Mouse (Mus musculus): ENCODE data around the gene C1ql4. TPM values are rescaled to one million over a fixed set of nuclear protein-coding genes. Genes with fewer than 3 reads are reported as not detected.
A peak's percentile ranks its signal among the peaks of the same experiment; 100 is the strongest.

Gene C1ql4
- polyA plus RNA-seq (2012; rRNA removed), result 0.08 and 0.27 TPM in 2 replicates

GRCm38 (mm10) chr15:99087253-99088075 is at the start of gene C1ql4:
Gene C1ql4, minus strand, starts transcription at chr15:99087817.
- Histone ChIP-seq H3K36me3 (ENCODE audit: control insufficient read depth, insufficient read depth, low read length) (no peaks in the 10 kb centered on the region), H3K4me1 (replicated peaks; ENCODE audit: control insufficient read depth, insufficient read depth, low read length) (no peaks in the 10 kb centered on the region), H3K27ac (ENCODE audit: control insufficient read depth, insufficient read depth, low read length) (no peak within 1 kb of the TSS), H3K4me3 (ENCODE audit: control insufficient read depth, insufficient read depth, low read length) (no peak within 1 kb of the TSS), H3K27me3 (ENCODE audit: control insufficient read depth, insufficient read depth, low read length) (peaks cover 8% of the 10 kb centered on the region; the same call in 1 of the 2 replicates)
- WGBS, result 25% methylated on average over 60 of the region's 60 CpGs
- DNase-seq, result peak; percentile 45
- TF ChIP-seq CTCF (IDR thresholded peaks at IDR 0.05; ENCODE audit: borderline replicate concordance, control insufficient read depth, extremely low read depth, insufficient read depth, low read length, poor library complexity), result peak; percentile 85
- no peak for TF ChIP-seq POLR2A (IDR thresholded peaks at IDR 0.05; ENCODE audit: control insufficient read depth, extremely low read depth, insufficient read depth, low read length, poor library complexity)

GRCm38 (mm10) chr15:99129956-99130910 is 42.6 kb upstream of the C1ql4 start:
- H3K36me3 ChIP-seq (ENCODE audit: control insufficient read depth, insufficient read depth, low read length), result no peaks in the 10 kb centered on the region
- WGBS, result 28% methylated on average over 22 of the region's 22 CpGs
- H3K4me1 ChIP-seq (replicated peaks; ENCODE audit: control insufficient read depth, insufficient read depth, low read length), result peaks cover 27% of the 10 kb centered on the region
- H3K27ac ChIP-seq (ENCODE audit: control insufficient read depth, insufficient read depth, low read length), result peak overlapping the region; percentile 14; the same call in 1 of the 2 replicates
- TF ChIP-seq CTCF (IDR thresholded peaks at IDR 0.05; ENCODE audit: borderline replicate concordance, control insufficient read depth, extremely low read depth, insufficient read depth, low read length, poor library complexity), result no peak
- no peak for TF ChIP-seq POLR2A (IDR thresholded peaks at IDR 0.05; ENCODE audit: control insufficient read depth, extremely low read depth, insufficient read depth, low read length, poor library complexity)
- H3K27me3 ChIP-seq (ENCODE audit: control insufficient read depth, insufficient read depth, low read length), result no peaks in the 10 kb centered on the region
- no peak overlapping the region for H3K4me3 ChIP-seq (ENCODE audit: control insufficient read depth, insufficient read depth, low read length)
- peak; percentile 11 for DNase-seq

- TF ChIP-seq CTCF (IDR thresholded peaks at IDR 0.05; ENCODE audit: borderline replicate concordance, control insufficient read depth, extremely low read depth, insufficient read depth, low read length, poor library complexity) (no peak), POLR2A (IDR thresholded peaks at IDR 0.05; ENCODE audit: control insufficient read depth, extremely low read depth, insufficient read depth, low read length, poor library complexity) (no peak)
- WGBS, result 32% methylated on average over 11 of the region's 11 CpGs
- peak; percentile 2 for DNase-seq
- Histone ChIP-seq H3K27me3 (ENCODE audit: control insufficient read depth, insufficient read depth, low read length) (no peaks in the 10 kb centered on the region), H3K27ac (ENCODE audit: control insufficient read depth, insufficient read depth, low read length) (peak overlapping the region; percentile 14; the same call in 1 of the 2 replicates), H3K4me3 (ENCODE audit: control insufficient read depth, insufficient read depth, low read length) (no peak overlapping the region), H3K36me3 (ENCODE audit: control insufficient read depth, insufficient read depth, low read length) (no peaks in the 10 kb centered on the region), H3K4me1 (replicated peaks; ENCODE audit: control insufficient read depth, insufficient read depth, low read length) (peaks cover 27% of the 10 kb centered on the region)
Observed at GRCm38 (mm10) chr15:99129441-99129840, 41.8 kb upstream of the C1ql4 start.

- no peak for TF ChIP-seq CTCF (IDR thresholded peaks at IDR 0.05; ENCODE audit: borderline replicate concordance, control insufficient read depth, extremely low read depth, insufficient read depth, low read length, poor library complexity)
- no peak for TF ChIP-seq POLR2A (IDR thresholded peaks at IDR 0.05; ENCODE audit: control insufficient read depth, extremely low read depth, insufficient read depth, low read length, poor library complexity)
- Histone ChIP-seq H3K36me3 (ENCODE audit: control insufficient read depth, insufficient read depth, low read length) (no peaks in the 10 kb centered on the region), H3K4me3 (ENCODE audit: control insufficient read depth, insufficient read depth, low read length) (no peak overlapping the region), H3K4me1 (replicated peaks; ENCODE audit: control insufficient read depth, insufficient read depth, low read length) (peaks cover 27% of the 10 kb centered on the region), H3K27me3 (ENCODE audit: control insufficient read depth, insufficient read depth, low read length) (no peaks in the 10 kb centered on the region), H3K27ac (ENCODE audit: control insufficient read depth, insufficient read depth, low read length) (no peak overlapping the region)
- 85% methylated on average over 6 of the region's 6 CpGs for WGBS
- no peak for DNase-seq
Observed at GRCm38 (mm10) chr15:99127851-99128522, 40.4 kb upstream of the C1ql4 start.

- WGBS, result 4% methylated on average over 34 of the region's 35 CpGs
- DNase-seq, result no peak
- Histone ChIP-seq H3K27me3 (ENCODE audit: control insufficient read depth, insufficient read depth, low read length) (no peaks in the 10 kb centered on the region), H3K27ac (ENCODE audit: control insufficient read depth, insufficient read depth, low read length) (no peak overlapping the region), H3K36me3 (ENCODE audit: control insufficient read depth, insufficient read depth, low read length) (no peaks in the 10 kb centered on the region), H3K4me1 (replicated peaks; ENCODE audit: control insufficient read depth, insufficient read depth, low read length) (peaks cover 27% of the 10 kb centered on the region), H3K4me3 (ENCODE audit: control insufficient read depth, insufficient read depth, low read length) (peak overlapping the region; percentile 92)
- no peak for TF ChIP-seq POLR2A (IDR thresholded peaks at IDR 0.05; ENCODE audit: control insufficient read depth, extremely low read depth, insufficient read depth, low read length, poor library complexity)
- TF ChIP-seq CTCF (IDR thresholded peaks at IDR 0.05; ENCODE audit: borderline replicate concordance, control insufficient read depth, extremely low read depth, insufficient read depth, low read length, poor library complexity), result no peak
Observed at GRCm38 (mm10) chr15:99126816-99127365, 39.3 kb upstream of the C1ql4 start.

Data from thymus, adult 2 months (tissue).